Mouse (Mus musculus): ENCODE measurements around the gene Tarsl2.

DNA sequence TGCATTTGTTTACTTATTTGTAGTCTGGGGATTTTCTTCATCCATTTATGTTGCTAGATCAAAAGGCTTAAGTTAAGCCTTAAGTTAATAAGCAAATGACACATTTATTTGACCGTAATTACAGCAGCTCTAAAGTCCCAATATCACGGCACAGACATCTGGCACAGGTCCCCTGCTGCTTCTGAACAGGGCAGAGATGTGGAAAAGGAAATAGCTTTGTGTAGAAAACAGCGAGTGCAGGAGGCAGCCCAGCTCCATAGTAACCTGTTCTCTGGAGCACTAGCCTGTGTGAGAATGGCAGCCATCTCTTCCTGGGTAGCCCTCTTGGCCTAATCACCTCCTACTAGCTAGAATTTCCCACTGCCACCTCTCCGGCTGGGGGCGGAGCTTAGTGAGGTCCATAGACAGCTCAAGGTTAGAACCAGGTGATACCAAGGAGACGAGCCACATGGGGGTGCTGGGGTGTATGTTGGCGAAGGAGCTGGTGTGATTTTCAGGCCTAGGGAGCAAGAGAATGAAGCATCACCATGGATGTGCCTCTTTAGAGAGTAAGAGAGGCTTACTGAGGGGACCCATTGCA is 39.6 kb downstream of the Tarsl2 start:
- TF ChIP-seq MAX (IDR thresholded peaks at IDR 0.05; ENCODE audit: low read depth) (no peak), POLR2A (IDR thresholded peaks at IDR 0.05; ENCODE audit: insufficient read length, low read depth) (no peak)
